Mouse (Mus musculus) urinary bladder, adult 2 months (tissue): ENCODE measurements around the gene Plek2. TPM values are rescaled to one million over a fixed set of nuclear protein-coding genes. Genes with fewer than 3 reads are reported as not detected.

Experiments used
- DNase-seq: peaks from one replicate; pipeline ENCODE4 v3.0.0; 2022; ENCODE audit warnings: low spot score
- polyA plus RNA-seq: library from polyadenylated mRNA; depleted of rRNA; stranded (reverse); fragments of >200 nt; gene quantifications from 2 replicates; pipeline ENCODE4 v1.2.3, GENCODE M21; 2012; rRNA removed

The Plek2 gene
- polyA plus RNA-seq, 1 experiment, result 11.7 TPM

GRCm38 (mm10) chr12:78910684-78911461 lies 4.1 kb upstream of the Plek2 start:
- no peak for DNase-seq

GRCm38 (mm10) chr12:78908081-78908605 lies 1.4 kb upstream of the Plek2 start:
- no peak for DNase-seq

GRCm38 (mm10) chr12:78904499-78904898 lies 2.3 kb downstream of the Plek2 start:
- no peak for DNase-seq

DNA sequence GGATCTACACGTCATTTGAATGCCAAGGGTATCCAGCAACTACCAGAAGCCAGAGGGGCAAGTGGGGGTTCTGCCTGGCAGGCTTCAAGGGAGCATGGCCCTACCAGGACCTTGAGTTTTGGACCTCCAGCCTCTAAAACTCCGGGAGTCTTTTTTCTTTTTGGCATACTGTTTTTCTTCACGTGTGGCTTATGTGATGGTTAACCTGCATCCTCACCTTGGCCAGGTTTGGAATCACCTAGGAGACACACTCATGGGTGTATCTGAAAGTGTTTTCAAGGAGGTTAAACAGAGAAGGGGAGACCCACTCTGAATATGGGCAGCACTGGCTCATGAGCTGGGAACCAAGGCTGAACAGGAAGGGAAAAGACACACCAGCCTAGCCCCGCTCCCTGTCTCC lies 3.5 kb downstream of the Plek2 start:
- DNase-seq, result no peak

GRCm38 (mm10) chr12:78901467-78901866 lies 5.3 kb downstream of the Plek2 start:
- DNase-seq, result no peak

- no peak for DNase-seq
Measured at GRCm38 (mm10) chr12:78897861-78898260, 8.9 kb downstream of the Plek2 start.

GRCm38 (mm10) chr12:78891149-78891548 lies 15.6 kb downstream of the Plek2 start:
- no peak for DNase-seq

- DNase-seq, result no peak
Measured at GRCm38 (mm10) chr12:78890062-78890461, 16.7 kb downstream of the Plek2 start.

GRCm38 (mm10) chr12:78874581-78874980 lies 32.2 kb downstream of the Plek2 start:
- DNase-seq, result no peak

DNA sequence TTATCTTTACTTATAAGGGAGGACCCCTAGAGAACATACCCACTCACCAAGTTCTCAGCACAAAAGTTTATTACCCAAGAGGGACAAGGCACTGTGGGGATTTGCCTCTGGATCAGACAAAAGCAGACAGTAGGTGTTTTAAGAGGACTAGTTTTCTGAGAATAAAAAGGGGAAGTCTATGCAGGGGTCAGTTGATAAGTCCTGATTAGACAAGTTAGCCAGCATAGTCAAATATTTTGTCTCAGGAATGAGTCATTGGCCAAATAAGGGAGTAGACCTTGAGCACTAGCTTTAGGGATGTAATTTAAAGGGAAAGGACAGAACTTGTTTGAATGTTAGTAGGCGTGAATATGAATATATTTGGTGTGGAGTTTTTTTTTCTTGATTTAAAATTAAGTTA lies 38.6 kb downstream of the Plek2 start:
- no peak for DNase-seq

GRCm38 (mm10) chr12:78865434-78865833 lies 41.3 kb downstream of the Plek2 start:
- DNase-seq, result no peak

DNA sequence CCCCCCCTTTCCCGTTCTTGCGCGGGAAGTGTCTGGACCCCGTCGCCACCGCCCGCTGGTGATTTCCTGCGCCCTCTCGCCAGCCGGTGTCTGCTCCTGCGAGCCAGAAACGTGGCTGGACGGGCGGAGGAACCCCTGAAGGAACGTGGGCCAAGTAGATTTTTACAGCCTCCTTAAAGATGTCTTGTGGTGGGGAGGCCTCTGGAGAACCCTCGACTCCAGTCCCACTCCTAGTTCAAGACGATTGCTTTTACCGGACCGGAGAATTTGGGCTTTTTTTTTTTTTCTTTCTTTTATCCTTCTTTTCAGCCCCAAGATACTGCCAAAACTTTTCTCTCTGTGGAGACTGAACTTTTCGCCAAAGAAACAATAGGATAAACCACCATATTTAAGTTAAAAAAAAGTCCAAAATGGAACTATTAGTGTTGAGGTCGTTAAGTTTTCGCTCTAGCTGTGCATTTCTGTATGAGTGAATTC lies 44.5 kb downstream of the Plek2 start:
- DNase-seq, result no peak

- DNase-seq, result peak; percentile 95
Measured at GRCm38 (mm10) chr12:78861496-78862253, 45.1 kb downstream of the Plek2 start, which contains the start of the genes Atp6v1d and Eif2s1. Atp6v1d (minus strand) TSS chr12:78861638. Eif2s1 (plus strand) TSS chr12:78861819.

GRCm38 (mm10) chr12:78860921-78861495 lies 45.8 kb downstream of the Plek2 start:
- DNase-seq, result no peak

DNA sequence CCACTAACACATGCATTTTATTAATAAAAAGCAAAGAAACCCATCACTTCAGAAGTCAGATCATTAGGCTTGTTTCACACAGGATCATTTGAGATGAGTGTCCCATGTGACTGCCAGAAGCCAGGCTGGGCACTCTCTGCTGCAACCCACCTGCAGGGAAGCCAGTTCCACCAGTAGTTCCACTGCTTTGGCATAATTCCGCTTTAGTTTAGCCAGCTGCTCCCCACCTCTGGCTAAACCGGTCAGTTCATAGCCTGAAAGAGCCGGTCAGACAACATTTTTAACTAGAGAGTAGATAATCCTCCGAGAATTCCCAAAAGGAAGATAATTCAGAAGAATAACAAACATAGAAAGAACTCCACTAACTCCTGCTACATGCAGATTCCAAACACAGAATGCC lies 58.5 kb downstream of the Plek2 start:
- DNase-seq, result no peak

GRCm38 (mm10) chr12:78842429-78842828 lies 64.3 kb downstream of the Plek2 start:
- no peak for DNase-seq

DNA sequence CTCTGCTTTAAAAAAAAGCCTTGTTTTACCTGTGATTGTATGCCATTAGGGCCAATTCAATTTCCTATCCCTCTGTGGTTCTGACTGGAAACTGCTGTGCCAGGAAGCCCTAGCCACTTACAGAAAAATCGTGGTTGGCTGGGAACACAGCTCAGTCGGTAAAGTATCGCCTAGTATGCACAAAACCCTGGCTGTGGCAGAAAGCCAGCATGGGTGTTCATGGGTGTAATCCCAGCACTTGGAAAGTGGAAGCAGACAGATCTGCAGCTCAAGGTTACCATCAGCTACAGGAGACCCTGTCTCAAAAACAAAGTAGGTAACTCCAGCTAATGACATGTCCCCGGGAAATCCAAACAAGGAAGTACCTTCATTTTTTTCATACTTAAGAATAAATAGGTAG lies 66.9 kb downstream of the Plek2 start:
- no peak for DNase-seq

Other genes with a start within 250 kb of the Plek2 start
- 0.07 and 0.24 TPM in 2 replicates for gene Fam71d, start 215.4 kb downstream of the Plek2 start, polyA plus RNA-seq
- 9.9 and 10.9 TPM in 2 replicates for gene Mpp5, start 158.1 kb downstream of the Plek2 start, polyA plus RNA-seq
- gene Atp6v1d, start 45.3 kb downstream of the Plek2 start, polyA plus RNA-seq, result 60.7 and 62.8 TPM in 2 replicates
- 50.3 and 51.6 TPM in 2 replicates for gene Eif2s1, start 45.1 kb downstream of the Plek2 start, polyA plus RNA-seq
- 8.0 and 9.4 TPM in 2 replicates for gene Tmem229b, start 100.7 kb upstream of the Plek2 start, polyA plus RNA-seq
- 20.9 and 22.1 TPM in 2 replicates for gene Plekhh1, start 122.2 kb upstream of the Plek2 start, polyA plus RNA-seq
- gene Pigh, start 182.7 kb upstream of the Plek2 start, polyA plus RNA-seq, result 36.5 and 47.7 TPM in 2 replicates
- 18.9 and 24.4 TPM in 2 replicates for gene Arg2, start 223.8 kb upstream of the Plek2 start, polyA plus RNA-seq